Mouse (Mus musculus): Measurements from ENCODE around the gene Lrrfip2.

Gene Lrrfip2

DNA sequence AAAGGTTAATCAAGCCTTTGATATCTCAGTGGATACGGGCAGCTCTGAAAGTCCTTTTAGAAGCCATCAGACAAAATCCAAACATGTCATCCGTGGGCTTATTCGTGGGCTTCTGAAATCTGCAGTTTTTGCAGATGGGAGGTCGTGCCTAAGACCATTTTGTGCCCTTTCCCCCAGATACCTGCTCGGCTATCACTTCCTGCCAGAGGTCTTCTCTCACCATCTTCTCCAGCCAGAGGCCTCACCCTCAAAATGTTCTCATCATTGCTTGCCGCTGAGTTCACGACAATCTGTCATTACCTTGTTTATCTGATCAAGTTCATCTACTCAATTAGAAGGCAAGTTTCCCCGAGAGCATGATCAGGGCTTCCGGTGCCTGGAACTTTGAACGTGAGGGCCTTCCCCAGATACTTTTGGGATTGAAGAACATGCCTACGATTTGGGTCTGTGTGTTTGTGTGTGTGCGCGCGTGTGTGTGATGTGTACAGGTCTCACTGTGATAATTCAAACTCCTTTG lies at the start of gene Lrrfip2:
Lrrfip2 (plus strand) TSS at position 467 of the 517 bp plus-strand sequence.
- no peak for DNase-seq

DNA sequence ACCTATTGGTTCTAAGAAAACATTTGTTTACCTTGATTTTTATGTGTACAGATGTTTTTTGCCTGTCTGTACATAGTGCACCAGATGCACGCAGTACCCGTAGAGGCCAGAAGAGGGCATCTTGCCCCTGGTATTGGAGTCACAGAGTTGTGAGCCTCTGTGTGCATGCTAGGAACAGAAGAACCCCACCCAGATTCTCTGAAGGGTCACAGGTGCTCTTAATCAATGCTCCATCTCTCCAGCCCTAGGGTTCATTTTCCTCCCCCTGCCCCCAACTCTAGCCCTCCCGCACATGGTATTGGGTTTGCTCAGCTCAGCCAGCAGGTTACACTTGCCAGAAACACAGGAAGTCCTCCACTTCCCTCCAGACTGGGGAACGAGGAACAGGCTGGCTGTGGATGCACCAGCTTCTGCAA lies 46.8 kb upstream of the Lrrfip2 start:
- DNase-seq: peak; percentile 62

DNA sequence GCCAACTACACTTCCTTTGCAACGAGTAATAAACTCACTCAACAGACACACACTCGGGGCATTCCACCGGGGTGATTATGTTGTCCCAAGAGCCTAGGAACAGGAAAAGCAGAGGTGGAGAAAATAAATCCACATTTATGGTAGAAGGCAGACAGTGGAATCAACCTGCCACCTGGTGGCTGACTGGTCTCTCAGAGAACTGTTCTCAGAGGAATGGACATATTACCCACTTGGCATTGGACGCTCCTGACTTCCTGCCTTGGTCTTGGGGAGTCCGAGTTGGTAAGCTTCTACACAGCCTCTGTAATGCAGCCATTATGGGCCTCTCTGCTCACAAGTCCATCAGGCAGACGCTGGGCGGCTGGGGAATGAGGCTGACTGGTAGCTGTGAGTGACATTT lies 45.2 kb upstream of the Lrrfip2 start:
- peak; percentile 71 for DNase-seq

DNA sequence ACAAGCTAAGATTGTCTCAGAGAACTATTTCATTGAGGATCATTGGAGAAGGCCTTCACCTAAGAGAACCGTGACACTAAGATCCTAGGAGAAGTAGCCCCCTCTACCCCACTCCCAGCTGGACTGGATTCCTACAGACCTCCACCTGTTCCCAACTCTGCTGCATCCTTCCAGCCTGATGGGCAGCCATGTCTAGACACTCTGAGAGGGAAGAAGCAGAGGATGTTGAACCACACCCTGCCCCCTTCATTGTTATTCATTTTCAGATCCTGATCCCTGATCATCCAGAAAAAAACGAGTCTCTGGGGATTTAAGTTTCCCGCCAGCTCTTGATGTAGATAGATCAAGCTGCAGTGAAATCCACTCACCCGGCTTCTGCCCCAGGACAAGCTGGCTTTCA lies 44.4 kb upstream of the Lrrfip2 start:
- DNase-seq: no peak

DNA sequence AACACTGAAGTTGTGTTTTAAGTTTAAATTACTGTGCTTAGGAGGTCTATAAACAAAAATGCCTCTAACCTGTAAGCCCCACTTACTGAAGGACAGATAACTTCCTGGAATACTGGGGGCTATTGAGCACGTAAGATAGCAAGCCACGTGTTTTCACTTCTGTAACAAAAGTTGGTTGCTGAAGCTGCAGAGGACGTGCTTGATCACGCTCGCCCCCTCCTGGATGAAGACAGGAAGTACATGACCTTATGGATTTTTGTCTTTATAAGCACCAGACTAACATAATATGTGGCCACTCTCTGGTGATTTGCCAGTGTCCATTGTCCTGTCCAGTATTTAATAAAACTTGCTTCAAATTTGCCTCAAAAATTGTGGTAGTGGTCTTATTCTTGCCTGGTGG lies 39.6 kb upstream of the Lrrfip2 start:
- DNase-seq: no peak

DNA sequence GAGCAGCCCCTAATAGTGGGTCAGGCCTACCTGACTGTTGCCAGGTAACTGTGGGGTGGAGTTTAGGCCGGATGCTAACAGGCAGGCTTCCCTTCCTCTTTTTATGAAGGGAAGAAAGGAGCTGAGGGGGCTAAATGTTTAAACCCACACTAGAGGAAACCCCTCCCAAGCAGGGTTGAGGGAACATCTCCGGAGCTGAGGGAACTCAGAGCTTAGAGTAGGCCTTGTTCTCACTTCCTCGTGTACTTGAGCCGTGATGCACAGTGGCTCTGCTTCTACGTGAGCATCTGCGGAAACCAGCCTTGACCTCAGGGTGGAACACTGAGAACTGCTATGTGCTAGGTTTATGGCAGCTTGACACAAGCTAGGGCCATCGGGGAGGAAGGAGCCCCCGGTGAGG lies 36.6 kb upstream of the Lrrfip2 start:
- DNase-seq: no peak

DNA sequence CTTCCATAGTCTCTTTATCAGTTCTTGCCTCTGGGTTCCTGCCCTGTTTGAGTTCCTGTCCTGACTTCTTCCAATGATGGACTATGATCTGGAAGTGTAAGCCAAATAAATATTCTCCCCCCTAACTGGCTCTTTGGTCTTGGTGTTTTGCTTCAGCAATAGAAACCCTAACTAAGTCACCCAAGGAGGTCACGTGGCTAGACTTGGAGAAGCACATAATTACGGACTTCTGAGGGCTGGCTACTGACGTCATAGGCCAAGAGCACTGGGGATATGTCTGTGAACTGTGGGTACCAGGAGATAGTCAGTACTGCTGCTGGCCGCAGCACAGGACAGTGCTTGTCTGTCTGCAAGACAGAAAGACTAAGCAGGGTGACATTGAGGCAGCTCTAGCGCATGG lies 35.6 kb upstream of the Lrrfip2 start:
- DNase-seq: no peak

DNA sequence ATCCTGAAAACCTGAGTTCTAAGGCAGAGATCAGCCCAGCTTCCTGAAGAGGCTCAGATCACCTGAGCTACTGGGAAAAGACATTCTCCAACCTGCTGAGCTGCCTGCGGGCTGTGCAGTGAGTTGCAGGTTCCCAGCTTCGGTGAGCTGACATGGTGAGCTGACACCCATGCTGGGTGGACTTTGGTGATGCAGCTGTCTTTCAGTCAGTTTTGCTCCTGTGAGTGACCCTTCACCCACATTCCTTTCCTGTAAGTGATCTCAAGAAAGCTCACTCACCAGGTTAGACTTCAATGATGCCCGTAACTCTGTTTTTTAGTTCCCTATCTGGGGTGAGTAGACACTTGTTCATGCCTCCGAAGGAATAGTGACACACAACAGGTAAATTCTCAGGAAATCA lies 32.1 kb upstream of the Lrrfip2 start:
- peak; percentile 28 for DNase-seq

DNA sequence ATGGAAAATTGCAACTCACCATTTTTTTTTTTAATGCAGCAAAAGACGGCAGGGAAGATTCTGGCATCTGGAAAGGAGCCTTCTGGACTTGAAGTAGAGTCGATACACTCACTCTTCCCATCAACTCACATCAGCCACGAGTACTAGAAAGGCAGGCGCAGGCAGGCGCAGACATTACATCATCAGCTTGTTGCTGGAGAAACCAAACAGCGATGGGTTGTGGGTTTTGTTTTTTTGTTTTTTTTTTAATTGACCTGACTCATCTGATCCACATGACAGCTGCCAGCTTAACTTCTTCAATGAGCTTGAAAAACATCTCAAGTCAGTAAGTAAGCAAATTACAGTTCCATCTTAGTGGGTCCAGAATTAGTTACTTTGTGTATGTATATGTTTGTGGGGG lies 31.3 kb upstream of the Lrrfip2 start:
- DNase-seq: no peak

DNA sequence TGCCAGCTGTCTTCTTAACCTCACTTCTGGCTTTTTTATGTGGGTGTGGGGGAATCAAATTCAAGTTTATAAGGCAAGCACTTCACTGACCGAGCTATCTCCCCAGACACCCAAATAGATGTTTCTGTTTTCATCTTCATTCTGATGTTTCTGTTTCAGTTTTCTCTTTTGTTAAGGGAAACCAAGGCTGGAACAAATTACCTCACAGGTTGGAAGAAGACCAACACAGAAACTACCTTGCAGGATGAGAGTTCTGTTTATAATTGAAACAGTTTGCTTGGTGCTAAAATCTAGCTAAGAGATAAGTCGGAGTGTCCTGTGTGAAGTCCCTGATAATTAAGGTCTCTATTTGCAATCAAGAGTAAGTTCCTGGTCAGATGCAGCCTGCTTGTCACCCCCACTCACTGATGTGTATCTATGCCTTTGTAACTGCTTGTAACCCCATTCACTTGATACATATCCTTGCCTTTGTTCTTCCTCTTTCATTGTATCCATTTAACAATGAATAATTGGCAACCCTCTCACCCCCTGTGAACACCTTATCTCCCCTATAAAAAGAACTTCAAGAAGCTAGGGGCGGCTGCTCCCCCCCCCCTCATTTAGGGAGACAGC lies 30.3 kb upstream of the Lrrfip2 start:
- DNase-seq: no peak

DNA sequence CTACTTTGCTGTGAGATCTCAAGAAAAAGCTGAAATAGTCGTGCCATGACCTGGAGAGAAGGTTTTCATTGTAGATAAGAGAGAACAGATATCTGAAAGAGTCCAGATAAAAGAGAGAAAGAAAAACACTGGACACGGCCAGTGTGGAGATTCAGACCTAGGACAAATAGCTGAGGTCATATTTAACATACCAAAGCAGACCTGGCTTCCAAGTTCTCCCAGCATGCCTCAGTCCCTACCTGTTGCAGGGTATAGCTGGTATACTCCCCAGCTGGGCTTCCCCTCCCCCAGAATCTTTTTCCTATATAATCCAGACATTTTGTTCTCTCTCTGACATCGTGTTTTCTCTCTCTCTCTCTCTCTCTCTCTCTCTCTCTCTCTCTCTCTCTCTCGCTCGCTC lies 29.4 kb upstream of the Lrrfip2 start:
- DNase-seq: no peak

DNA sequence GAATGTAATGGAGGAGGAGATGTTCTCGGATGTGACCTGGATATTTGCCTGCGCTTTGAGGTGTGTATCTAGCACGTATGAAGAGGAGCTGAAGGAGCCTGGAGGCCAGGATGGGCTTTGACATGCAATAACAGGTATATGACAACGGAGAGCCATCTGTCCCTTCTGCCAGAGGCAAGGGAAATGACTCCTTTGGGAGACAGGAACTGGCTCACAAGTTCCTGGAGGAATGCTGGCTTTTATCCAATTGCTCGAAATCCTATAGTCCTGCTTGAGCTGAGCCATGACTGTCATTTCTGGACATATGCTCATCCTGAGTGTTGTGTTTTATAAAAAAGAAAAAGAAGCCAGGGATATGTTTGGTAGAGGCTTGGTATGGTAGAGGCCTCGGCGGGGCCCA lies 28.5 kb upstream of the Lrrfip2 start:
- no peak for DNase-seq

DNA sequence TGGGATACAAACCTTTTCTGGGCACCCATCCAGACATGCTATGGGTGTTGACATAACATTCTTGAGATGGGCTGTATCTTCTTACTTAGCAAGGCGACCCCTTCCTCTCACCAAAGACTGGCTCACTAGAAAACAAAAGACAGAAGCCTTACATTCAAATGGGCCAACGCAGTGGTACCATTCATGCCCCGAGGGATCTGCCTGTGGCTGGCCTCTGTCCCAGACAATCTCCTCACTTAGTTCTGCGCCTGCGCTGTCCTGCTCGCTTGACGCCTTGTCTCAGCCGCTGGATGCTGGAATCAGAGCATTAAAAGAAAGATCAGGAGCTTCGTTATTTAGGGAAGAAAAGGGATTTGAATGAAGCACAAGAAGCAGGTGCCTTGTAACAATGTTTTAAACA lies 24.7 kb upstream of the Lrrfip2 start:
- DNase-seq: no peak

DNA sequence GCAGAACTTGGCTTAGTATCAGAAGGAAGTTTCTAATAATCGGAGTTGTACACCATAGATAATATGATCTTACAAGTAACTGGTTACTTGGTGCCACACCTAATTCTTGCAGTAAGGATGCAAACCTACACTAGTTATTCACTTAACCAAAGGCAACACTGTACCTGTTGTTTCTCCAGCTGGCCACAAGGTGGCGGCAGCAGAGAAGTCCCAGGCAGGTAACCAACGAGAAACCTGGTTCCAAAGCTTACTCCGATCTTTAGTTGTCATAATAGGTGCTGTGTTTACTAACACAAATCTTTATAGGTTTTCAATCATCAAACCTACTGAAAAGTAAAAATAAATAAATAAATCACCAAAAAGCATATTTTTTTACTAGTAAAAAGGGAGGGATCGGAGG lies 24.3 kb upstream of the Lrrfip2 start:
- DNase-seq: peak; percentile 76

DNA sequence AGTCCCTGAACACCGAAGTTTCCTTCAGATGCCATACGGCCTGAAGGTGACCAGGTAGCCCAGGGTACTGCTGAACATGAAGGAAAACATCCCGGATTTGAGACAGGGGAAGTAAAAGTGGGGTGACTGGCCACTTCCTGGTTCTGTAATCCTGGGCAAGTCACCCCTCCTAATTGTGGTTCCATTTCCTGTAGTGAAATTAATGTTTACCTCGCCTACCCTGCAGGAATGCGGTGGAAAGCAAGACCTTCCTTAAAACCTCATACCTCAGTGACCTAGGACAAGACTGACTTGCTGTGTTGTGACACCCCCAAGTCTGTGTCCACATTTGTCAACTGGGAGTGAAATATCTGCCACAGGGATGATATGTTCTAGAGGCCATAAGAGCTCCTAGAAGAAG lies 22.8 kb upstream of the Lrrfip2 start:
- no peak for DNase-seq

DNA sequence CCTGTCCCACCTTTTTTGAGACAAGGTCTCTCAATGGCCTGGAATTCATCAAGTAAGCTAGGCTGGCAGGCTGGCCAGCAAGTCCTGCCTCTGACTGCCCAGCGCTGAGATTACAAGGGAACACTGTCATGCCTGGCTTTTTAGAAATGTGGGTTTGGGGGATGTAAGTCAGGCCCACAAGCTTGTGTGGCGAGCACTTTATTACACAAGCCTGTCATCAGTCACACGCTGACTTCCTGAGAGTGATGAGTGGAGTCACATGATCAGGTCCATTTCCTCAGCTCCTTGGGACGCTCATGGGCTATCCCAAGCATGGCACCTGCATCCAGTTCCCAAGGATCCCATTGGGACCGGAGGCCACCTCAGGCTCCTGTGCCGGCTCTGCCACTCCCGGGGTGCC lies 21.7 kb upstream of the Lrrfip2 start:
- DNase-seq: no peak

DNA sequence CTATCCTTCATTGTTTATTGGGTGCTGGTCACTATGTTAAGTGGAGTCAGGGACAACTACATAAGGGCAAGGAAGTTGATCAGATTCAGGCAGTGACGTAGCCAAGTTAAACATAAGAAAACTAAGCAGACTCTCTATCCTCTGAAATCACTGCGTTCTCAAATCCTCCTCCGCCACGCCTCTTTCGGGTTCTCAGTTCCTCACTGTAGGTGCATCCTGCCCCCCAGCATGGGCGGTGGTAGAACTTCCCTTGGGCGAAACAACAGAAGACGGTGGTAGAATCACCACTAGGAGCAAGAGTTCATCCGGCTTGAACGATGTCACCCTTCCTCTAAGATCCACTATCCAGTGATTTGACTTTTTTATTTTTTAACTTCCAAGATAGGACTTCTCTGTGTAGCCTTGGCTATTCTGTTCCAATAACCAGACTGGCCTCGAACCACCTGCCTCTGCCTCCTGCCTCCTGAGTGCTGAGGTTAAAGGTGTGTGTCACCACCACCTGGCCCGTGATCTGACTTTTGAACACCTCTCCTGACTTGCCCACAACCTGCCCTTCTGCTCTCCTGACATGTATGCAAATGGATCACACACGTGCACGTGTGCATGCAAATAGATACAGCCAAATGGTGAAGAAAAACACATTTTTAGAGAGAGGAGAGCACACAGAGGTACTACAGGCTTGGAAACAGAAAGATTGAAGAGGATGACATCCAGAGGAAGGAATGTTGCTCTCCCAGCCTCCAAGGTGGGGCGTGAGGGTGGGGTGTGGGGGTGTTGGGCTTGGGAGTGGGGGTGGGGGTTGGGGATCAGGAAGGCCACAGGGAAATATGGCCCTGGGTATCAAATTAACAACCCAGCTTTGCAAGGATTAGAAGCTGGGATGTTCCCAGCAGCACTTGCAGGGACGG lies 20.7 kb upstream of the Lrrfip2 start:
- no peak for DNase-seq

DNA sequence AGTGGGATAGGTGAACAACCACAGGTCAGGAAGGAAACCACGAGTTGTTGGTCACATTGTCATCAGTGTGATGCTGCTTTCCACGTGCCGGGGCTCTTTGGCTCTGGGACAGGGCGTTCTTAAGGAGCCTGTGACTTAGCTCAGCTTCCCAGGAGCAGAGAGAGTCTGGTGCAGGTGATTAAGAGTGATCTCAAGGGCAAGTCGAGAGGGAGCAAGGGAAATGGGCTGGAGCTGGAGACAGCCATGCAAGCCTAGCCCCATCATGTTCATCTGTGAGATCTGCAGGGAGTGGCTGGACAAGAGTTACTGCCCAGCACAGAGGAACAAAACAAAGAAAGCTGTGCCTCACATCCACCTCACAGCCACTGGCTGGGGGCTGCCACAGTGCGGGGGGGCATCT lies 19.8 kb upstream of the Lrrfip2 start:
- no peak for DNase-seq

DNA sequence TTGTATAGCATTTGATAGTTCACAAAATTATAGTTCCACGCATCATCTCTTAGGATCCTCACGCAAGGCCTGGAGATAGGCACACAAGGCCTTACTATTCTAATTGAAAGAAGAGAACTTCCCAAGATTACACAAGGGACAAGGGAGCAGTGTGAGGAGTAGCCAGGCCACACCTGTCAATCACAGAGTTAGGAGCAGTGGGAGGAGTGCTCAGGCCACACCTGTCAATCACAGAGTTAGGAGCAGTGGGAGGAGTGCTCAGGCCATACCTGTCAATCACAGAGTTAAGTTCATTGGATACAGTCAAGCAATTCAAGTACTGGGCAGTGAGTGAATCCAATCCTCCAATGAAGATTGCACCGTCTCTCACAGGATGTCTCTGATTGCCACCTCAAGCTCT lies 17.0 kb upstream of the Lrrfip2 start:
- no peak for DNase-seq

DNA sequence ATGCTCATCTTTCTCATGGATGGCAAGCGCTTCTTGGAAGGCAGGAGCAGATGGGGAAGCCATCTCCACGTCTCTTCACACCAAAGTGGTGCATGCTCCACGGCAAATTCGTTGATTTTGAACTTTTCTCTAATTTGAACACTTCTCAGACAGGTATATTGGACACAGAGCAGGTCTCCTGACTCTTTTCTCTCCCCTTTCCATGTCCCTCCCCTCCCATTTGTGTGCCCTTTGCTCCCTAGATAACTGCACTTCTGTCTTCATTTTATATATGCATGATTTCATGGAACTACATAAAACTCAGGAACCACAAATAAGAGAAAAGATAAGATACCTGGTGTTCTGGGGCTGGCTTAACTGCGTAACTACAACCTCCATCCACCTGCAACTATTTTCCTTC lies 14.1 kb upstream of the Lrrfip2 start:
- DNase-seq: no peak

DNA sequence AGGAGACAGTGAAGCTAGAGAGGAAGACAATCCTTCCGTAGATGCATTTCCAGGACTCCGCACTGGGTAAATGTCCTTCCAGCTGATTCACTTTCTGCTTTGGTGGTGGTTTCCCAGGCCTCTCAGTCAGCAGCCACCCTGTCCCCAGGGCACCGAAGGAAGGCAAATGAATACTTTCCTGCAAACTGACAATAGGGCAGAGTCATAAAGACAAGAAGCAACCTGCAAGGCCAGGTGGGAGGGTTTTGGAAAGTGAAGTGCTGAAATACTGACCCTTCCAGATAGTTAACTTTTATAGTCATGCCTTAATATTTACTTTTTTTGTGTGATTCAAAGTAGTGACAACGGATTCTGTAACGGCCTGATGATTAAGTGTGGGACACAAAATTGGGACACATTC lies 13.5 kb upstream of the Lrrfip2 start:
- DNase-seq: no peak

DNA sequence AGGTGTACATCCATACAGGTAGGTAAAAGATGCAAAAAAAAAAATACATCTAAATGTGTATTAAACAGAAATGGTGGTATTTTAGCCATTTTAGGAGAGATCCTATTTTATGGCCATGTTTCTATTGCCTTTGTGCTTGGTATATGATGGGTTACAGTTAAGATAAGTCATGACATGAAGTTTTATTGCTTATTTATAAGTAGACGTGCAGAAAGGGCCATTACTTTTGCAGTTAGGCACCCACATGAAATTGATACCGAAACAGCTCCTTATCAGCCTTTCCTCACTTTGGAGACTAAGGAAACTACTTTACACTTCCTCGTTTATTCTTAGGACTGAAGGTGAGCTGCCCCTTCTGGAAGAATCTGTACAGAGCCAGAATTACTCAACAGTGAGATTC lies 9.5 kb upstream of the Lrrfip2 start:
- DNase-seq: no peak

DNA sequence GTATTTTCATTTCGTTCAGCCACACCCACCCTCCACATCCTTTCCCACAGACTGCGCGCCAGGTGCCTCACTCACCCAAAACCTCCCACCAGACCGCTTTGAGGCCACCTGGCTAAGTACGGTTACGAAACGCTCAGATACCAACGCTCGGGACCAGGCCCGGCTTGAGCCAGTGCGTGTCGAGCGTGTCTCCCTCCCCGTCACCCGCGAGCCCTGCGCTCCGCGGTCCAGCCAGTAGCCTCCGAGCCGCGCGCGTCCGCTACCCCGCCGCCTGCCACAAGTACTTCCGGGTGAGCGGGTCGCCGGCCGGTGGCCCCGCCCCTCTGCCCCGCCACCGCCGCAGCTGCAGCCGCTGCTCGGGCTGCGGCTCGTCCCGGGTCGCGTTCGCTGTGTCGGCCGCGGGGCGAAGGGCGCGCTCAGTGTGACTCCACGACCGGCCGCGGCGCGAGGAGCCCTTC lies 431 bp downstream of the Lrrfip2 start:
- DNase-seq: peak; percentile 92

DNA sequence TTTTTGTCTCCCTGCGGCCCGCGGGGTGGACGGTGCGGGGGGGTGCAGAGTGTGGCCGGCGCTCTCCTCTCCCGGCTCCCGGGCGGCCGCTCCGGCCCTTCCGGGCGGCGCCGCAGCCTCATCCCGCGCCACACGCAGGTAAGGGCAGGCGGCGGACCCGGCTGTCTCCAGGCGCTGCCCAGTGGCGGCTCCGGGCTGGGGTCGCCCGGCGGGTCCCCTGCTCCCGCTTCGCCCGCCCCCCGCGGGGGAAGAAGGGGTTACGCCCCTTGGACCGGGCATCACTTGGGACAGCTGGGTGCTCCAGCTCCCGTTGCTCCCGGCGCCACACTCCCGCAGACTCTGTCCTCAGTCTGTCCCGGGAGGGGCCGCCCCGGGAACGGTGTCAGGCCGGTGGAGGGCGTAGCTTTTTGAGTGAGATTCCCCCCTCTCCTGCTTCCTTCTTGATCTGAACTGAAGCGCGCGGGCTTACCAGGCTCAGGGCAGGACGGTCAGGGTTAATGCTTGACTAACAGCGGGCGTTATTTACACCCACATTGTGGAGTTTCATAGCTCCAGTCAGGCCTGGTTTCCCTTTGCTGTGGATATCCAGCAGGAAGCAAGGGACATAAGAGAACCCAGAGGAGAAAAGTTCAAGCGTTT lies 979 bp downstream of the Lrrfip2 start:
- peak; percentile 77 for DNase-seq
